Mouse (Mus musculus) right cerebral cortex, postnatal 25 days (tissue): ENCODE data around the gene Zfp423.

Experiments used
- DNase-seq: peaks from one replicate; pipeline ENCODE4 v3.0.0; 2022

Zfp423 gene

DNA sequence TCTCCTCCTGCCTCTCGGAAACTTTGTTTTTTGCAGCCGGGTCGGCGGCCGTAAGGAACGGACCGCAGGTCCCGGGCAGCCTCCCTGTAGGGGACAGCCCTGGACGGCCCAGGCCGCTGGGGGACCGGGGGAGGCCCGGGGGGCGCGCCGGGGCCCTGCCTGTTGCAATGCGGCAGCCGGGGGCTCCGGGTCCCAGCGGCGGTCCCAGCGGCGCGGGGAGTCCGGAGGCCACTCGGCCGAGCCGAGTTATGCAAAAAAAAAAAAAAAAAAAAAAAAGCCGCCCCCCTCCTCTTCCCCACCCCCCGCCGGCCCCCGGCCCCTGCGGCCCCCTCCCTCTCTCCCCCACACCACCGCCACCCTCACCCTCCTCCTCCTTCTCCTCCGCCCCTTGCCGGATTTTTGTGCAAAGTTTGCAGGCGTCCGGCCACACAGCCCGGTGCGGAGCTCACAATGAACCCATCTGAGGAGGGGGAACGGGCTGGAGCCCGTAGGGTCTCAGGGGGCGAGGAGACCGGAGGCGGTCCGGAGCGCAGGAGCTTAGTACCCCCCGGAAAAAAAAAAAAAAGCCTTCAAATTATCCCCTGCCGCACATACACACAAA lies at the start of gene Zfp423:
Gene Zfp423, minus strand, starts transcription at position 276 of the 601 bp plus-strand sequence.
- peak; percentile 24 for DNase-seq

DNA sequence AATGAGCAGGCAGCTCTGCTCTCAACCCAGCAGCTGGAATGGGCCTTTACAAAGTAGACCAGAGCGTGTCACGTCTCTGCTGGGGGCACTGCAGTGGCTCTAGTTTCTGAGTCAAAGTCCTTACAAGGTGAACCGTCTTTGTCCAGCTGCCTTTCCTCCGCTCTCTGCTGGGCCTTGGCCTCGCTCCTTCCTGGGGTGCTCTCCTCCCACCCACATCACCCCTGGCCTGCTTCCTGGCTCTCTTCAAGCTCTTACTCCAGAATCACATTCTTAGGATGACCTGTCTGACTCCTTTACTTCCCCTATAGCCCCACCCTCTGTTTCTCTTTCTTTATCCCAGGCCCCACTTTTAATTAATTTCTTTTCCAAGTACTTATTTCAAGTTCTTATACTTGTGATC lies 47.4 kb upstream of the Zfp423 start:
- DNase-seq = no peak

DNA sequence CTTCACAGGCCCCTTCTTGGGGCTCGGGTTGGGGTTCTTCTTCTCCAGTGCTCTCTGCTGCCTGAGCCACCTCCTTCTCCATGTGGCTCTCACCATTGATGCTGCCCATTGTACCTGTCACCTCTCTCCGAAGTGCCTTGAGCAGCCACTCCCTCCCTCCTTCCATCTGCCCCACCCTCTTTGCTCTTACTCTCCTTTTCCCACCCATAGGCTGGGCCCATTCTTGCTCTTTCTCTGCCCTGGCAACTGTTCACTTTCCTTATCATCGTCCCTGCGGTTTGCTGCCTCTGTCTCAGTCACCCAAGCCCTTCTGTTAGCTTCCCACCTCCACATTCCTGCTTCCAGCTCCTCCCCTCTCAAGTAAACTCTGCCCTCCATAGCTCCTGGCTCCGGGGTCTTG lies 25.4 kb upstream of the Zfp423 start:
- no peak for DNase-seq

DNA sequence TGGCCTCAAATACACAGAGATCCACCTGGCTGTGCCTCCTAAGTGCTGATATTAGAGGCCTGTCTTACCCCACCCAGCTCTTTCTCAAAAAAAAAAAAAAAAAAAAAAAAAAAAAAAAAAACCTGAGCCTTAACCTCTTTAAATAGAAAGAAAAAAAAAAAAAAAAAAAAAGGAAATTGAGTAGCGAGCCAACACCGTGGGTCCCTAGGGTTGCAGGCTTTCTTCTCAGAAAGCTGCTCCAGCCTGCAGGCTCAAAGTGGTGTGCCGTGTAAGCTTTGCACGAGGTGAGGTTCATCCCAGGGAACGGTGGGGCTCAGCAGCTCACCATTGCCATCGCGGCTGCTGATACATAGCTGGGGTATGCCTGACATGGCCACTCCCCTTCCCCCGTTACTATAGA lies 24.6 kb upstream of the Zfp423 start:
- DNase-seq = no peak

DNA sequence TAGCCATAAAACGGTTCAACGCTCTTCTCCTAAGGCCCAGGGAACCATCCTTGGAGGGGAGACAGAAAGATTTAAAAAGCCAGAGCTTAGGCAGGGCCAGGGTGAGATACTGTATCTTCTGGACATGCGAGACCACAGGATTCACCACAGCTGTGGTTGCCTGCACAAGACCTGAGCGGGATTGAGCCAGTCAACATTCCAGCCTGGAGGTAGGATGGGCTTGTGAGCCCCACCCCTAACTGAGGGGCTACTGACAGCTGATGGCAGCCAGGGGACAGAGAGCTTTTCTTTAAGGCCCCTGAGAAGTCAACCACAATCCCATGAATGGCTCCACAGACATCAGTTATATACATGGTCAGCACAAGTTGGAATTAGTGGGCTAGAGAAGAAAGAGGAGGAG lies 23.5 kb upstream of the Zfp423 start:
- no peak for DNase-seq

DNA sequence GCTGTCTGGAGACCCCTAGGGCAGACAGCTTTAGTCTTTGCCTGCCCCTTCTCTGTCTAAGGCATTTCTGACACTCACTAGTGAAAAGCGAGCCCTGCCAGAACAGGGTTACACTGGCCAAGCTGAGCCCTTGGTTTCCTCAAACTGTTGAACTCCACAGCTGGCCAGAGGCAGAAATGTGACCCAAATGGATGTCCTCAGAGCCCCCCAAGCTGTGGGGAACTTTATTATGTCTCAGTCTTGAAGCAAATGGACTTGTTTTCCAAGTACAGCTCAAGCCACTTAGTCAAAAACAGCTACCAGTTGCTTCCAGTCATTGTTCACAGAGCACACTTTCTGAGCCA lies 16.0 kb upstream of the Zfp423 start:
- no peak for DNase-seq

DNA sequence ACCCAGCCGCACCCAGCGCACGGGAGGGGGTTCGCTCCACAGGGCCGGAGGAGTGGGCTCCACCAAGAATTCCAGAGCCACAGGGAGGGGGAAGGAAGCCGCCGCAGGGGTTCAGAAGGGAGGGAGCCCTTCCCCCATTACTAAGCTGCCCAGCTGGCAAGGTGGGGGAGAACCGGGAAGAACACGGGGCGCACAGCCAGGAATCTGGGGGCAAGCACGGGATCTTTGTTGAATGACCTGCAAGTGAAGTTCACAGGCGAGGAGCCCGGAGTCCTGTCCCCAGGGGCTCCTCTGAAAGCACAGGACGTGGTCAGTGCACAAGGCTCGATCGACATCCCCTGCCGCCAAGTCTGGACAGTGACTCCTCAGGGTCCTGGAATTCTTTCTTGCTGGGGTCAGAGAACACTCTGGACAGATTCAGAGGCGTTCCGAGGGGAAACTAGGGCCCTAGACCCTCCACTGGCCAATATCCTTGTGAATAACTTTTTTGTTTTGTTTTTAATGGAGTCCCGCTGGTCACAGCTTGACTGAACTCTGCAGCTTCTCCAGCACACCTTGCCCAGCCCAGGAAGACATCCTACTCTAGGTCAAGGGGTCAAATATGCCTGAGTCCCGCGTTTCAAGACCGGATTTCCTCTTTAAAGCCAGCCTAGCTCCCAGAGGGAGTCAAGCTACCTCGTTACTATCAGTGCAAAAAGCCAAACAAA lies 15.5 kb upstream of the Zfp423 start:
- DNase-seq = no peak

DNA sequence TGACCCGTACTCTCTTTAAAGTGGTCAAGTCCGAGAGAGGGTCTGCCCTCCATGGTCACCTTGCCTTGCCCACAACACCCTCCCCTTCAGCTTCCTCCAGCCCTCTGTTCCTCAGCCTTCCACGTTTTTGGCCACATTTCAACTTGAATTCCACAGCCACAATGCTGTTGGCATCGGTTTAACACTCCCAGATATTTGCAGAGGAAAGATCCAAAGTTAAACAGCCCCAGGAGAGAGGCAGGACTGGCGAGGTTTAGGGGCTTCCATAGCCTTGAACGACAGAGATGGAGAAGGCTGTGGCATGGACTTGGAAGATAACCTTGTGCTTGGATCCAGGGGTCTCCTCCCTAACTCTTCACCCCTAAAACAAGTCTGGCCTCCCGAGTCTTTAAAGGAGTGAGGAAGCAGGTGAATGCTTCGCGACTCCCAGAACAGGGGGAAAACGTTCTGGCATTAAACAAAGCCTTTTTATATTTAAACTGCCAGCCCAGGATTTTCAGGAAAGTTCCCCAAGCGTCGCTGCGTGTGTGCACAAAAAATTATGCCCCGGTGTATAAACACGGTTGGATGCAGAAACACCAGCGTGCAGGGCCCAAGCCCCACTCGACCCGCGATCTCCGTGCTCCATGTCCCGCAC lies 14.8 kb upstream of the Zfp423 start:
- DNase-seq = no peak

DNA sequence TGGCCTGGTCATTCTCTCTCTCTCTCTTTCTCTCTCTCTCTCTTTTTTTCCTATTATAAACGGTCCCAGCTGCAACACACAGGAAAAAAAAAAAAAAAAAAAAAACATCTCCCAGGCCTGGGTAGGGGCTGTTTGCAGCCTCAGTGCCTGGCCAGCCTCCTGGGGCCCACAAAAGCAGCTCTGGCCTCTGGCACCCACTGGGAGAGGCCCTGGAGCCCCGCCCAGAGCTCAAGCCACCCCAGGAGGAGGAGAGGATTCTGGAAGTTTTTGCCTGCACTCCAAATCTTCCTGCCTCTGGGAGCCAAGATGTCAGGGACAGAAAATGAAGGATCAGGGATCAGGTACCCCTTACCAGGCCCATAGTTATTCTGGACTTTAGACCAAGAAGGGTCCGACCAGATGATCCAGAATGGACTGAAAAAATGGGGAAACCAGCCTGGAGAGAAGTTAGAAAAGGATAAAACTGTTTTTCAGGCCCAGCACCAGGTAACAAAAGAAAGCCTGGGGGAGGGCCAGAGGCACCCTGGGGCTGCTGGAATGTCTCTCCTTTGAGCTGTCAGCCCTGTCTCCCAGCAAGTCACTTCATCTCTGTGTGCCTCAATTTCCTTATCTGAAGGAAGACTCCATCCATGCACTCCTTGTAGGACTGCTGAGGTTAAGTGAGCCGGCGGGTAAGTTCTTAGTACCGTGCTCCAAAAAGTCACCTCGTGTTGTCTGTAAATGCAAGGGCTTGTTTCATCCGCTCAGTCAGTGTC lies 8.6 kb upstream of the Zfp423 start:
- no peak for DNase-seq

DNA sequence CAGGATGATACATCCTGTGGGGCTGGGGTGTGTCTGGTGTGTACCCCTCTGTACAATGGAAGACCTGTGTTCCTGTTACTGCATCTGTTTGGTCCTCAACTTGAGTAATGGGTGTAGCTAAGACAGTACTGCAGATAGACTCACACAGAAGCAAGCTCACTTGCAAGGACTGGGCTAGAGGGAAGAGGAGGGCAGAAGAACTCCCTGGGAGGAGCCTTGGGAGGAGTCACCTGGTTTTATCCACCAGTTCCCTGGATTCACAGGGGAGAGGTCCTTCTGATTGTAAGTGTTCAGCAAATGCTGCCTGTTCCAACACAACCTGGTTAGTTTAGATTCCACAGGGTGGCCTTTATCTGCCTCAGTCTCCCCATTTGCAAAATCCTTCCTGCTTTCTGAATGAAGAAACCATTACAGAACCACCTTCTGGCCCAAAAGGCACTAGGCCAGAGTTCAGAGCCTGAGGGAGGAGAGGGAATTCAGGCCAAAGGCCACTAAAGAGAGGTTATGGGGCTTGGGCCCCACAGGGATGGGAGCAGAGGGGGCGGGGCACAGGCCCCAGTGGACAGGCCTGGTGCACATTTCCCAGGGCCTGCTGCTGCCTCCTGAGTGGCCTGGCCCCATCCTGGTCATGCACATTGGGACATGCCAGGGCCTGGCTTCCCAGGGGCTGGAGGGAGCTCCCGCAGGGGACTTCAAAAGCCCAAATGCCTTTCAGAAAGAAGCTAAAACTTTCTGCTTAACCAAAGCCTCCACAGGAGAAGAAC lies 7.8 kb upstream of the Zfp423 start:
- no peak for DNase-seq

DNA sequence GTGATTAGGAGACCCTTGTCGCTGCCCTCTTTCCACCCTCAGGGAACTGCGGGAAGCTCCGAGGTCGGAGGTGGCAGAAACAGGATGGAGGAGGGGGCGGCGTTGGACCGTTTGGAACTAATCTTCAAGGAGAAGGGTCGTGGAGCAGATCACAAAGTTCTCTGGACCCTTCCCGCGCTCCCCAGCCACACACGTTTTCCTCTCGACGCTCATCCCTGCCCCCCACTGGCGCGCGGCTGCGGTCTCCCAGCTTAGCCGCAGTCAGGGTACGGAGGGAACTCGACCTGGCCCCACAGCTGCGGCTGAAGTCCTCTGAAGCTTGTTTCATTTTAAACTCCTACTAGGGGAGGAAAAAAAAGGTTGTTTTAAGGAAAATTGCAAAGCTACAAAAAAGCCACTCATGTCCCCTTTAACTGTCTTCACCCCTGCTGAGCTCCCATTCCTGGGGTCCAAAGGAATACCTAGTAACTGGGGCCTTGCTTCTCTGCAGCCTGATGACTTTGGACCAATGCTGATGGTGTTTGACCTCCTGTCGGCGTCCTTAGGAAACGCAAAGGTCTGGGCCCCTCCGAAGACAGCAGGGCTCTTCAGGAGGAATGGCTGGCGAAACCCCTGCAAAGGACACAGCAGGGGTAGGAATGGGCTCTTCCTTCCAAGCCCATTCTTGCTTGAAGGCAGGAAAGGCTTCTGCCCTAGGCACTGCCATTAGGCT lies 3.3 kb upstream of the Zfp423 start:
- no peak for DNase-seq

DNA sequence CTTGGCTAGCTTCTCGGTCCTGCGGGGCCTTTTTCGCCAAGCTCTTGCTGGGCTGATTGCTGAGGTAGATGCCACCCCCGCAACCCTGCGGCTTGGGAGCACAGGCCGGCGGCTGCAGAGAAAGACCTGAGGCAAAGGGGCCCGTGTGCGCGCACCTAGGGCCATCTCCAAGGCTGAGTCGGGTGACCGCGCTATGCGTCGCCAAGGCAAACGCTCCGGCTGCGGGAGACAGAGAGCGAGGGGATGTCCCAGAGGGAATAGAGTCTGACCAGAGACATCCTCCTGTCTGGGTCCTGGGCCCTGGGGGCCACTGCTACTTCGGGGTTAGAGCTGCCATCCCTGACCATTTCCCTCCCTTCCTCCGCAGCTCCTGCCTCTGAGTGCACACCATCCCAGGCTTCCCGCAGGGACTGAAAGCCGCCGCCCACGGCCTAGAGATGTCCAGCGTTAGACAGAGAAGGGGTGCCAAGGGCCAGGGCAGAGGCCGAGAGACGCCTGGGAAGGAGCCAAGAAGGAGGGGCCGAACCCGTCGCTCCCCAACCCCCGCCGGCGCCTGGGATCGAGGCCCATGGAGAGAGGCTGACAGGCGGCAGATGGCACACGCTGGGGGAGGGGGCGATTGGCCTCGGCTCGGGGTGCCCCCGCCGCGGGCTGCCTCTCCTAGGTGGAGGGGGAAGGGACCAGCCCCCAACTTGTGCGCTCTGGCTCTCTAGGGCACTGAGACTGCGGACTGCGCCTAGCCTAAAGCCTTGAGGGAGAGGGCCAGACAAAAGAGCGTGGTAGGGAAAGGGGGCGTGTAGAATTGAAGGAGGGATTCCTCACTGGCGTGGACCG lies 2.5 kb upstream of the Zfp423 start:
- peak; percentile 35 for DNase-seq

DNA sequence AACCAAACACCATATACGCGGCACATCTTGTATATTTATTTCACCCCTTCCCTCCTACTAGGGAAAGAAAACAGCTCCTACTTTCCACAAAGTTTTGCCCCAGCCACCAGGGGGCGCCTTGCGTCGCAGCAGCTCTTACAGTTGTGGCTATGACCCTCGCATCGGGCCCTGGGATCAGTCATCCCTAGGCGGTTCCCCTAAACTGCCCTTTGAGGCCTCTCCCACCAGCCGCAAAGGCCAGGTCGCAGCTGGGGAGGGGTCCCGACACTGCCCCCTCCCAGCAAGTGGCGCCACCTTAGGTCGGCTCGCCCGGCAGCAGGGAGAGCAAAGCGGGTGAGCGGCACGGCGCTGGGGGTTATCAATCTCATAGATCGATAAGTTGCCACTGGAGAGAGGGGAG lies 1.7 kb upstream of the Zfp423 start:
- DNase-seq = no peak

DNA sequence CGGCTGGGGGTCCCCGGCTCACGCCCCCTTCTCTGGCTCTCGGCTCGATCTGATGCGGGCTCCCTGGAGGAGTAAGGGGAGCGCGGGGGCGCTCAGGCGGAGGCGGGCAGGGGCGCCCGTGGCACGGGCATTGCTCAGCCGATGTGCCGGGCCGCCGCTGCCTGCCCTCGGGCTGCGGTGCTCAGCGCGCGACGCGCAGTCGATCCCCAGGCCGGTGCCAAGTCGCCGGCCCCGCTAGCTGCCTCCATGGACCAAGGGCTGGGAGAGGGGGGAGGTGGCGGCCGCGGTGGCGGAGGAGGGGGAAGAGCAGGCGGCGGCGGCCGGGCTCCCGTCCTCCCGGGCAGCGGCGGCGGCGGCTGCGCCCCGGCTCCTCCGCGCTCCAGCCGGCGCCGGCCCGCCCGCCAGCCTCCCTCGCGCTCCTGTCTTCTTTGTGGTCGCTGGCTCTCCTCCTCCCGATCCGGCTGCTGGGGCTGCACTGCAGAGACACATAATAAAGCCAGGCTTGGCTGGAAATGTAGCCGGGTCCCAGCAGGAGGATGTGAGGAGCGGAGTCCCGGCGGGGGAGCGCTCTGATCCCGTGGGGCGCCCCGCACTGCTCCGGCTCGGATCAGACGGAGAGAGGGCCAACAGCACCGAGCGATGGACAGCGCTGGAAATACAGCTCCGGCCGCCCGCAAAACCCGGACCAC lies 810 bp upstream of the Zfp423 start:
- peak; percentile 75 for DNase-seq

DNA sequence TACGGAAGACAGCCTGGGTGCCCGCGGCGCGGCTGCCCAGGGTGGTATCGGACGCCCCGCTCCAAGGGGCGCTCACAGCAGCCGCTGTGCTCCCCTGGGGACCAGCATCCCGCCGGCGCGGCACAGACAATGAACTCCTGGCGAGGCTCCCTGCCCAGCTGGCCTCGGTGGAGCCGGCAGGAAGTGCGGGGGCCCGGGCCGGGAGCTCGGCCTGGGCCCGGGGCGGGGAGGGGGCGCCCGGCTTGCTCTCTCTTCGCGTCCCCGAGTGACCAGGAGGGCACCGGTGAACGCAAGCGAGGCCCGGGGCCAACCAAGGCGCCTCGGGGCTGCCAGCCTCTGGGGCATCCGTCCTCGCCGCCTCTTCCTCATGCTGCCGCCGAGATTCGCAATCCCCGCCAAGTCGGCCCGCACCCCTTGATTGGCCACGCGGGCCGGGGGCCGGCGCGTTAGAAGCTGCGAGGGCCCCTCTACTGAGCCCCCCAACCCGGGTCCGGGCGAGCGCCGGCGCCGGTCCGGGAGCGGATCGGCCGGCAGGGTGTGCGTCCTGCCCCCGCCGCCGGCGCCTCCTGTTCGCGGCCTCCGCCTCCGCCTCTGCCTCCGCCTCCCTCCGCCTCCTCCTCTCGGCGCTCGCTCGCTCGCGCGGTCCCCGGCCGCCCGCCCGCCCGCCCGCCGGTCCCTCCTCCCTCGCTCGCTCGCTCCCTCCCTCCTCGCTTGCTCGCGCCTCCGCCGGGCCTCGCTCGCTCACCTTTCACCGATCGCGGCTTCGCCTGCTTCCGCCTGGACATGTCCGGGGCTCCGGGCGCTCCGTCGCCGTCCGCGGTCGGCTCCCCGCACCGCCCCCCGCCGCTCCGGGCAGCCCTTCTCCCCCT lies 710 bp downstream of the Zfp423 start:
- DNase-seq = peak; percentile 63

DNA sequence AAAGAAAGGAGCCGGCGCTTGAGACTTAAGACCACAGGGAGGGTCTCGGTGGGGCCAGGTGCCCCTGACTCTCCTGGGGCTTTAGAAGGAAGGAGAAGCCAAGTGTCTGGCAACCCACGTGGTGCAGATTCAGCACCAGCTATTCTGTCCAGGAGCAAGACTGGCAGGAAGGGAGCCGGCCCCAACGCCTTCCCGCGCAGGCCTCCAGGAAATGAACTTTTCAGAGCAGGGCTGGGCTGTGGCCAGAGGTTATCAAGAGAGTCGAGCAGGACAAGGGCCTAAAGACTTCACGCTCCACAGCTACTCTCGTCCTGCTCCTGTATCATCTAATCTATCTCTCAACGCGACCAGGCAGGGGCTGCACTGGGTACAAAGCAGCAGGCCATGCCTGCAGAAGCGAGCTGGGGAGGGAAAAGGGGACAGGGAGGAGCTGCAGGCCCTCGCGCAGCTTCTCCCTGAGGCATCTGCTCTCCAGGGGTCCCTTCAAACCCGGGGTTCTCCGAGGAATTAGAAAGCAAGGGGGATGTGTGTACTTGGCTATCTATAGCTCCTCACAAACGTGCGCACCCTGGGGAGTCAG lies 1.4 kb downstream of the Zfp423 start:
- no peak for DNase-seq

DNA sequence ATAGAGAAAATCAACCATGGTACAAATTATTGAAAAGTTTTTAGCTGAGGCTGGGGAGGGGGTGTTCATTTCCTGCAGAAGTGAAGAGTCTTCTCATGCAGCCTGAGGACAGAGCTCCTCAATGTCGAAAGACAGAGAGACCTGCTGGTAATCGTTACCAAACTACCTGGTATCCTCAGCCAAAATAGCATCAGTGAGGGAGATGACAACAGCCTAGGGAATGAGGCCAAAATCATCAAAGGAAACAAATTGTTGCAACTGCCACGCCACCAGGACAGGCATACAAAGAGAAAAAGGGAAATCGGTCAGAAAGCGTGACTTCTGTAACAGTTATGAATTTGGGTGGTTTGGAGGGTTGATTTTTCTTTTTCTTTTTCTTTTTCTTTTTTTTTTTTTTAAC lies 3.4 kb downstream of the Zfp423 start:
- no peak for DNase-seq

DNA sequence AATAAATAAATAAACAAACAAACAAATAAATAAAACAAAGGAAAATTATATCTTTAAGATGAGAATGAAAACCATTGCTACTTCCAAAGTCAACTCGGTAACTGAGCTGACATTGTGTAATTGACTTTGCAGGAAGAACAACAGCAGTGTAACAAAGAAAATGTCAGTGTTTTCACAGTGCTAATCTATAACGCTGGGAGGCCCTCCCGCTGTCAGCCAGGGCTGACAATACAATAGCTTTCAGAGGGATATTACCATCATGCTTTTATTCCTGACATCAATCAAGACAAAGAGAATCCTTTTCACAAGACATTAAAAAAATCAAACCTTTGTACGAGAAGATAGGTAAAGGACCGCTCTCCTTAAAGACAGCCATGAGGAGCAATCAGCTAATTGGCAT lies 5.9 kb downstream of the Zfp423 start:
- no peak for DNase-seq

DNA sequence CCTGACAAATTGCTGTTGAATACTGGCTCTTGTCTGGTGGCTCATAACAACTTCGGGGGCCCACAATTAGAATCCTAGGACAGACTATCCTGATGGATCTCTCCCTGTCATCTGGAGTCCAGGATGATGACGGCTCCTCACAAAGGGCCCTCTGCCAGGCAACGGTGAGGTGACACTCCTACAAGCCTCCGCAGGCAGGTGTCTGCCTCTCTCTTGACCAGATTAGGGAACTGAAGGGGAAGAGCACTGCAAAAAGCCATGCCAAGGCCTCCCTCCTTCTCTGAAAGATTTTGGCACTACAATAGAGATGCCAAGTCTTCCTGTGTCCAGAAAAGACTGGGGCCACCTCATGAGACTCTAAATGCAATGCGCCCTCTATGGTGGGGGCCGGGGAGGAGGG lies 7.1 kb downstream of the Zfp423 start:
- DNase-seq = no peak
